Mouse (Mus musculus) embryonic fibroblast, embryonic 13.5 days (primary cell): ENCODE data around the gene Pex1. TPM values are rescaled to one million over a fixed set of nuclear protein-coding genes. Genes with fewer than 3 reads are reported as not detected.
"Not testable (repeated sequence)": the region's sequence is repeated elsewhere in the genome, so short reads cannot be mapped to it uniquely, and the experiment has no call there.

ENCODE experiments used
- H3K27ac ChIP-seq: 2 replicates; pipeline ENCODE4 v1.5.1; 2012; ENCODE audit warnings: low read length, control low read depth, inconsistent platforms; ENCODE audit not compliant: insufficient read depth
- H3K4me1 ChIP-seq: 2 replicates; pipeline ENCODE4 v1.6.1; 2011; ENCODE audit warnings: low read length; ENCODE audit not compliant: control insufficient read depth, insufficient read depth
- H3K4me3 ChIP-seq: 2 replicates; pipeline ENCODE4 v1.5.1; 2011; ENCODE audit warnings: mild to moderate bottlenecking, control low read depth, low read length; ENCODE audit not compliant: insufficient read depth
- CTCF ChIP-seq: IDR thresholded peaks from 2 replicates; pipeline ENCODE4 v1.5.1; 2011; ENCODE audit warnings: mild to moderate bottlenecking, control low read depth, low read length, moderate library complexity, borderline replicate concordance; ENCODE audit not compliant: insufficient read depth
- POLR2A ChIP-seq: IDR thresholded peaks from 2 replicates; pipeline ENCODE4 v1.6.1; 2011; ENCODE audit warnings: low read depth, mild to moderate bottlenecking, control low read depth, low read length, moderate library complexity
- polyA plus RNA-seq: library from polyadenylated mRNA; stranded (reverse); fragments of >200 nt; gene quantifications from 2 replicates; pipeline ENCODE4 v1.2.4, GENCODE M21; 2011; ENCODE audit warnings: low read depth; ENCODE audit not compliant: missing spikeins, insufficient read length

Gene Pex1
- polyA plus RNA-seq, 1 experiment = 13.1 TPM

DNA sequence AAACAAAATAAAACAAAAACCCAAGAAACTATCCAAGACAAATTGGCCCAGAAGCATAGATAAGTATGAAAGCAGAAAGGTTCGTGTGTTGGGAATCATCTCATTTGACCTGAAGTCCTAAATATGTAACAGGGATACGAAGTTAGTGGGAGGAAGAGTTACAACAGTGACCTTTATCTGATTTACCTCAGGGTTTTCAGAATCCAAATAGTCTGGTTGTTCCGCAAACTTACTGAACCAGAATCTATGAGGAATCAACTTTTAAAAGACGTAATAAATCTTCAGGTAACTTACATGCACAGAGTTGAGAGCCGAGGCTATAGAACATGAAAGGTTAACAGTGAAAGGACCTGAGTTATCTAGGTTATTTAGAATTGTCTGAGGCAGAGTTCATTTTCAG, 2.9 kb downstream of the Pex1 start:
- Histone ChIP-seq H3K4me3 (no peak overlapping the region), H3K4me1 (no peaks in the 10 kb centered on the region), H3K27ac (no peak overlapping the region)
- TF ChIP-seq CTCF = no peak
- no peak for TF ChIP-seq POLR2A

DNA sequence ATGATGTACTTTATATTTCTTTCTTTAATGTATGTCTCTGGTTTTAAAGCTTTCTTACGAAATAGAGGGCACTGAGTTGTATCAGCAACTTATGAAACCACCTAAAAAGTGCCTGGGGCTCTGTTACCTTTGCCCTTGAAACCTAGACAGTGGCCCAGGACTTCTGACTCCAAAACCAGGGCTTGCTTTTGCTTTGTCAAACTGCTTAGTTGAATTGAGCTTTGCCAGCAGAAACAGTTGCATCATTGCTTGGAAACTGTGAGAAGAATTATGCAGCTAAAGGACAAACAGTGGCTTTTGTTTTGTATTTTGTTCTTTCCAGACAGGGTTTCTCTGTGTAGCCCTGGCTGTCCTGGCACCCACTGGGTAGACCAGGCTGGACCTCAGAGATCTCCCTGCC, 4.4 kb downstream of the Pex1 start:
- TF ChIP-seq CTCF (no peak), POLR2A (no peak)
- no peak overlapping the region for H3K4me3 ChIP-seq
- no peaks in the 10 kb centered on the region for H3K4me1 ChIP-seq
- H3K27ac ChIP-seq = no peak overlapping the region

- H3K4me1 ChIP-seq = no peaks in the 10 kb centered on the region
- H3K4me3 ChIP-seq = no peak overlapping the region
- TF ChIP-seq CTCF = no peak
- no peak for TF ChIP-seq POLR2A
- H3K27ac ChIP-seq = no peak overlapping the region
Measured at GRCm38 (mm10) chr5:3600790-3601189, 4.9 kb downstream of the Pex1 start.

GRCm38 (mm10) chr5:3607114-3607513, 11.2 kb downstream of the Pex1 start:
- no peak for TF ChIP-seq CTCF
- TF ChIP-seq POLR2A = no peak
- Histone ChIP-seq H3K27ac (no peak overlapping the region), H3K4me1 (no peaks in the 10 kb centered on the region), H3K4me3 (no peak overlapping the region)

DNA sequence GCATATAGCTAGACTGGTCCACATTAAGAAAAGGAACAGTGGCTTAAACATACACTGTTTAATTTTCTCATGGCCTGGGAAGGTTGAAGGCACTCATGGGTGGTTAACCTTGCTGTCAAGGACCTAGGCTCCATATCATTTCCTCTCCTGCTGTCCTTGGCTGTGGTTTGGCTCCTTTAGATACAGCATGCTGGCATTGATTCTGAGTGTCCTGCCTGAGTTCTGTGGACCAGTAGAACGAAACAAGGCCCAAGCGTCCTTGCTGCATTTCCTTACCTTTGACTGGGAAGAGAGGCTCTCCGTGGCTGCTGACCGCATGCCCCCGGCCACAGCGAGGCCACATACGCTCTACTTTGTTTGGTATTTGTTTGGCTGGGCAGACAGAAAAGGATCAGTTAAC, 13.4 kb downstream of the Pex1 start:
- Histone ChIP-seq H3K4me3 (no peak overlapping the region), H3K27ac (no peak overlapping the region), H3K4me1 (no peaks in the 10 kb centered on the region)
- TF ChIP-seq POLR2A = no peak
- no peak for TF ChIP-seq CTCF

DNA sequence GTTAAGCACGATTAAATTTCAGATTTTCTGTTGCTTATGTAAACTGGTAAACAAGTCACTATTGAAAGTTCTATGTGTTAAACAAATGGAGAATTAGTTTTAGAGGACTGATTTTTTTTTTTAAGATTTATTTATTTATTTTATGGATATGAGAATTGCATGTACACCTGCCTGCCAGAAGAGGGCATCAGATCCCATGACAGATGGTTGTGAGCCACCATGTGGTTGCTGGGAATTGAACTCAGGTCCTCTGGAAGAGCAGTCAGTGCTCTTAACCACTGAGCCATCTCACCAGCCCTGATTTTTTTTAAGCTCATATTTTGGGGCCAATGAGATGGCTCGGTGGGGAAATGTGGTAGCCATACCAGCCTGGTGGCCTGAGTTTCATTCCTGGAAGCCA, 16.0 kb downstream of the Pex1 start:
- H3K4me1 ChIP-seq, H3K4me3 ChIP-seq, H3K27ac ChIP-seq: not testable (repeated sequence)

GRCm38 (mm10) chr5:3620486-3620885, 24.6 kb downstream of the Pex1 start:
- Histone ChIP-seq H3K4me3 (no peak overlapping the region), H3K27ac (no peak overlapping the region), H3K4me1 (no peaks in the 10 kb centered on the region)
- TF ChIP-seq POLR2A (no peak), CTCF (no peak)

DNA sequence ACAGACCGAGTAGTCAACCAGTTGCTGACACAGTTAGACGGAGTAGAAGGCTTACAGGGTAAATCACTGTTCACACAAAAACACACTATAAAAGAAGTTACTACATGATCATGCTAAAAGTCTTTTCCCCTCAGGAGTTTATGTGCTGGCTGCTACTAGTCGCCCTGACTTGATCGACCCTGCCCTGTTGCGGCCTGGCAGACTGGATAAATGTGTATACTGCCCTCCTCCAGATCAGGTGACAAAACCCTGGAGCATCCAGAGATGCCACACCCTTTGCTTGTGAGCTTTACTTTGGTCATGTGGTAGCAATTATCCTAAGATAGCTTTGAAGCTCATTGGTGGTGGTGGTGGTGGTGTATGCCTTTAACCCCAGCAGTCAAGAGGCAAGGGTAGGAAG, 34.2 kb downstream of the Pex1 start:
- H3K4me1 ChIP-seq = no peaks in the 10 kb centered on the region
- TF ChIP-seq CTCF = no peak
- TF ChIP-seq POLR2A = no peak
- H3K4me3 ChIP-seq = no peak overlapping the region
- no peak overlapping the region for H3K27ac ChIP-seq

GRCm38 (mm10) chr5:3631512-3632271, 35.8 kb downstream of the Pex1 start:
- Histone ChIP-seq H3K4me3 (no peak overlapping the region), H3K4me1 (no peaks in the 10 kb centered on the region), H3K27ac (no peak overlapping the region)
- TF ChIP-seq CTCF (no peak), POLR2A (no peak)

GRCm38 (mm10) chr5:3632285-3632684, 36.4 kb downstream of the Pex1 start:
- Histone ChIP-seq H3K4me3 (no peak overlapping the region), H3K4me1 (no peaks in the 10 kb centered on the region), H3K27ac (no peak overlapping the region)
- no peak for TF ChIP-seq POLR2A
- no peak for TF ChIP-seq CTCF

DNA sequence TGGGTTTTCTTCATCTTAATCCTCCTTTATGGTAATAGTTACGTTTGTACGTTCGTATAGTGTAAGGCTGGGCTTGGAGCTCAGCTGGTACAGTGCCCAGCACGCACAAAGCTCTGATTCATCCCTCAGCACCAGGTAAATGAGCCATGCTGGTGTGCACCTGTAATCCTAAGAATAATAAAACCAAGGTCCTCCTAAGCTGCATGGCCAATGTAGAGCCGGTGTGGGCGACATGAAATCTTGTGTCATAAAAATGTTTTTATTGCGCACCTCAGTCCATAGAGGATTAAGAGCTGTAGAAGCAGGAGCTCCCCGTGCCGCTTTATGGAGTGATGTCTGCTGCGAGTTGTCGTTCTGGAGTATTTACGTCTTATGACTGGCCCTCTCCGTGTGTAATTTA, 37.4 kb downstream of the Pex1 start:
- no peaks in the 10 kb centered on the region for H3K4me1 ChIP-seq
- no peak overlapping the region for H3K27ac ChIP-seq
- no peak overlapping the region for H3K4me3 ChIP-seq
- no peak for TF ChIP-seq POLR2A
- TF ChIP-seq CTCF = no peak
